Mouse (Mus musculus): ENCODE measurements around the gene Mdc1. TPM values are rescaled to one million over a fixed set of nuclear protein-coding genes. Genes with fewer than 3 reads are reported as not detected.

Mdc1 gene
- polyA plus RNA-seq, 1 experiment from 2014 or later = 20.6 TPM

DNA sequence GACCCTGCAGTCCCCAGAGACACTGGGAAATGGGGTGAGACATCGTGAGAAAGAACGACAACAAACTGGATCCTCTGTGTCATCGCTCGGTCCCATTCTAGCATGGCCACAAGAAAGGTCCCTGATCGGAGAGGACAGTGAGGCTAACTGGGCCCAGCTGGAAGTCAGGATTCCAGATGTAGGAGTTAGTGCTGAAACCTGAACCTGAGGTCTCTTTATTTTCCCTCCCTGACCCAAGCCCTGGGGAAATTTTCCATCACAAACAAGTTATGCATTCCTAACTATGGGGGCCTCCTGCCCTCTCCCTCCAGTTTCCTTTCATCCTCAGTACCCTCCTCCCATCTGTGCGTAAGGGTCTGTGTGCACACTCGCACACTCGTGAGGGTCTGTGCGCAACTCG lies 24.1 kb upstream of the Mdc1 start:
- no peak overlapping the region for H3K4me2 ChIP-seq (ENCODE audit: low read depth, low read length)
- H3K27ac ChIP-seq (ENCODE audit: low read length) = peak overlapping the region; percentile 45; the same call in 1 of the 2 replicates
- H3K4me3 ChIP-seq (ENCODE audit: low read length) = no peak overlapping the region
- 39% methylated on average over 10 of the region's 10 CpGs for WGBS
- no peaks in the 10 kb centered on the region for H3K27me3 ChIP-seq (ENCODE audit: control insufficient read depth, insufficient read depth, low read depth, low read length)
- ATAC-seq (ENCODE audit: low read depth) = no peak
- peak overlapping the region; percentile 18; the same call in 1 of the 2 replicates for H3K9ac ChIP-seq (ENCODE audit: low read length)
- H3K4me1 ChIP-seq (replicated peaks; ENCODE audit: control insufficient read depth, insufficient read depth, low read length) = peaks cover 54% of the 10 kb centered on the region
- H3K36me3 ChIP-seq (ENCODE audit: control insufficient read depth, insufficient read depth, low read length) = no peaks in the 10 kb centered on the region
- no peaks in the 10 kb centered on the region for H3K9me3 ChIP-seq (ENCODE audit: control insufficient read depth, low read length)

DNA sequence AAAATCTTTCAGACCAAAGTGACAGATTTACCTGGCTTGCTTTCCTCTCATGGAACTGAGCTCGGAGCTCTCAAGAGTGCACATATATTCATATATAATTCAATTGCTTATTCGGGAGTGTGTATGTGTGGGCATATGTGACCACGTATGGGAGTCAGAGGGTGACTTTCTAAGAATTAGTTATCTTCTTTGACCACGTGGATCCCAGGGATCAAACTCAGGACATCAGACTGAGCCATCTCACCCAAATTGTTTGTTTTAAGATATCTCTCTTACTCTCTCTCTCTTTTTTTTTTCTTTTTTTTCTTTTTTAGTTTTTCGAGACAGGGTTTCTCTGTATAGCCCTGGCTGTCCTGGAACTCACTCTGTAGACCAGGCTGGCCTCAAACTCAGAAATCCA lies 21.2 kb upstream of the Mdc1 start:
- ATAC-seq (ENCODE audit: low read depth) = no peak
- Histone ChIP-seq H3K27me3 (ENCODE audit: control insufficient read depth, insufficient read depth, low read depth, low read length) (no peaks in the 10 kb centered on the region), H3K9ac (ENCODE audit: low read length) (no peak overlapping the region), H3K4me3 (ENCODE audit: low read length) (no peak overlapping the region), H3K4me1 (replicated peaks; ENCODE audit: control insufficient read depth, insufficient read depth, low read length) (peaks cover 35% of the 10 kb centered on the region), H3K36me3 (ENCODE audit: control insufficient read depth, insufficient read depth, low read length) (no peaks in the 10 kb centered on the region), H3K9me3 (ENCODE audit: control insufficient read depth, low read length) (no peaks in the 10 kb centered on the region), H3K27ac (ENCODE audit: low read length) (no peak overlapping the region), H3K4me2 (ENCODE audit: low read depth, low read length) (no peak overlapping the region)
- 71% methylated on average over 5 of the region's 5 CpGs for WGBS

DNA sequence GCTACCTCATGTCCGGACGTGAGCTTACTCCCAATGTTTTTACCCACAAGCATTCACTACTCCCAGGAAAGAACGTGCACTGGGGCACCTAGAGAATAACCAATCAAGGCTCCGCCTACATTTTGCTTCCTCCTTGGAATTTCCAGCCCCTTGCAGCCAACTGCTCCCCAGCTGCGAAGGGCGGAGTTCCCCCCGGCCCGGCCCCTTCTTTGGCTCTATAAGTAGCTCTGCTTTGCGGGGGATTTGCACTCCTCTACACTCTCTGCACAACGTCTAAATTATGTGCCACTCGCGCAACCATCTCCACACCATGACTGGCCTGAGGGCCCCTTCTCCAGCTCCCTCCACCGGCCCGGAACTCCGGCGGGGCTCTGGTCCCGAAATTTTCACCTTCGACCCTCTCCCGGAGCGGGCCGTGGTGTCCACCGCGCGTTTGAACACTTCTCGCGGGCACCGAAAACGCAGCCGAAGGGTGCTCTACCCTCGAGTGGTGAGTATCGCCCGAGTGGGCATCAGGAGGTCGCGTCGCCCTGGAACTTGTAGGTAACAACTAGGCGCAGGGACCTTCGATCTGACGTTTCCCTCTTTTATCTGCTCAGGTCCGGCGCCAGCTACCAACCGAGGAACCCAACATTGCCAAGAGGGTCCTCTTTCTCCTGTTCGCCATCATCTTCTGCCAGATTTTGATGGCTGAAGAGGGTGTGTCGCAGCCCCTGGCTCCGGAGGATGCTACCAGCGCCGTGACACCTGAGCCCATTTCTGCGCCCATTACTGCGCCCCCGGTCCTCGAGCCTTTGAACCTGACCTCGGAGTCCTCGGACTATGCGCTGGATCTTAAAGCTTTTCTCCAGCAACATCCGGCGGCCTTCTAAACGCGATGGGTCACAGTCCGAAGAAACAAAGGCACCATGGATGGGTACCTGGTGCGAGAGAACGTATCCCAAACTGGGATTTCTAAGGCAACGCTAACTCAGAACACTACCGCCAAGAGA lies 19.6 kb upstream of the Mdc1 start, which contains the start of gene Ier3:
Gene Ier3, plus strand, starts transcription at position 246 of the 992 bp plus-strand sequence.
- ATAC-seq (ENCODE audit: low read depth) = peak; percentile 73
- under 1% methylated on average over 62 of the region's 62 CpGs for WGBS
- Histone ChIP-seq H3K4me1 (replicated peaks; ENCODE audit: control insufficient read depth, insufficient read depth, low read length) (peaks cover 24% of the 10 kb centered on the region), H3K27me3 (ENCODE audit: control insufficient read depth, insufficient read depth, low read depth, low read length) (no peaks in the 10 kb centered on the region), H3K4me2 (ENCODE audit: low read depth, low read length) (peak within 1 kb of the TSS; percentile 98), H3K27ac (ENCODE audit: low read length) (peak within 1 kb of the TSS; percentile 90), H3K9me3 (ENCODE audit: control insufficient read depth, low read length) (no peaks in the 10 kb centered on the region), H3K9ac (ENCODE audit: low read length) (peak within 1 kb of the TSS; percentile 88), H3K36me3 (ENCODE audit: control insufficient read depth, insufficient read depth, low read length) (0 out of 2 replicates have a peak, but pooled peaks cover 2% of the 10 kb centered on the region), H3K4me3 (ENCODE audit: low read length) (peak within 1 kb of the TSS; percentile 59)

DNA sequence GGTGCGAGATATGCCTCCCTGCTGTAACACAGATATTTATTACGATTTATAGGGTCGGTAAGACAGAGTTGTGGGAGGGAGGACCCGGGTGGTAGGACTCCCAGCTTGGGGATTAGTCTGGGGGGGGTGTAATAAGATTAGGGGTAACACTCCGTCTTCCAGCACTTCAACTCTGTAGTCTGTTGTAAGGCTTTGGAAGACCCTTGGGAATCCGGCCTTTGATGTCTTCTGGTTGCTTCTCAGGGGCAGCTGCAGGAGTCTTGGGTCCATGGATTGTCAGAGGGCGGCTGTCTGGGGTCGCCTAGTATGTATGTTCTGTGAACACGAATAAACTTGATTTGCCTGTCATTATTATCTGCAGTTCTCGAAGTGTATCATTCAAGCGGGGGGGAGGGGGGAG lies 18.8 kb upstream of the Mdc1 start:
- ATAC-seq (ENCODE audit: low read depth) = no peak
- Histone ChIP-seq H3K27me3 (ENCODE audit: control insufficient read depth, insufficient read depth, low read depth, low read length) (no peaks in the 10 kb centered on the region), H3K9ac (ENCODE audit: low read length) (peak overlapping the region; percentile 88), H3K4me1 (replicated peaks; ENCODE audit: control insufficient read depth, insufficient read depth, low read length) (peaks cover 18% of the 10 kb centered on the region), H3K4me3 (ENCODE audit: low read length) (peak overlapping the region; percentile 59), H3K36me3 (ENCODE audit: control insufficient read depth, insufficient read depth, low read length) (peaks cover 9% of the 10 kb centered on the region; the same call in 1 of the 2 replicates), H3K9me3 (ENCODE audit: control insufficient read depth, low read length) (no peaks in the 10 kb centered on the region), H3K27ac (ENCODE audit: low read length) (peak overlapping the region; percentile 90), H3K4me2 (ENCODE audit: low read depth, low read length) (peak overlapping the region; percentile 98)
- 3% methylated on average over 11 of the region's 11 CpGs for WGBS

DNA sequence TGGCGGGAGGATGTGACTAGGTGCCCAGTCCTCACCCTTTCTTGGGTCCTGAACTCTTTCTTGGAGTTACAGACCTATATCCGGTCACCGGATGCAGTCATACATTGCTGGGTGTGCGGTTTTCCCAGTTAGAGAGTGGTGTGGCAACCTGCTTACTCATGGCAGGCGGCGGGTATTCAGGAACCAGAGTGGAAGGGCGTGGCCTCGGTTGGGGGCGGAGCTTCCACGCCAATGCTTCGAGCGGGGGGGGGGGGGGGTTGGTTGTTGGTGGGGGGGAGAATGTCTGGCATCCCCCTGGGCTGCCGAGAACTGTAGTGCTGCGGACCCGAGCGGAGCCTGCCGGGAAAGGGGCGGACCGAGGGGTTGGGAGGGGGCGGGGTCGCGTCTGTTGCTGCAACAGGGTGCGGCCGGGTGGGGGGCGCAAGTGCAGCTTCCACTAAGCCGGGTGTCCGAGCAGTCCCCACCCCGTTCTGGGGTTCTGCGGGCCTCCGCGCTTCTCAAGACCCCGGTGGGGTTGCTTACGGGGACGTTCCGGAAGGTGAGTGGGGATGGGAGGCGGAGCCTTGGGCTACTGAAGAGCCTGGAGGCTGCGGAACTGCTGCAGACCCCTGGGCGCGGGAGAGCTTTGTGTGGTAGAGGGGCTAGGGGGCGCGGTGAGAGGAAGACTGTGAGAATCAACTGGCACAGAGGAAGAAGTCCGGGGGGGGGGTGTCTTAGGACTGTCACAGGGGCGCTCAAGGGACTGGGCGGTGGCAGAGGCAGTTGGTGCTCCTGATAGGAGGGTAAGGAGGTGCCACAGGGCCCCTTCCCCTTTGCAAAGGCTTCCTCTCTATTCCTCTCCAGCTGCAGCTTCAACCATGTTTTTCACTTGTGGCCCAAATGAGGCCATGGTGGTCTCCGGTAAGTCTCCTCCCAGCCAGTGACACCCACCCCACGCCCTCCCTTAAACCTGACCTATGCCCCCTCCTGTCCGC lies 18.1 kb upstream of the Mdc1 start, which contains the start of gene Flot1:
Gene Flot1, plus strand, starts transcription at position 267 of the 974 bp plus-strand sequence.
- Histone ChIP-seq H3K9me3 (ENCODE audit: control insufficient read depth, low read length) (no peaks in the 10 kb centered on the region), H3K36me3 (ENCODE audit: control insufficient read depth, insufficient read depth, low read length) (peaks cover 15% of the 10 kb centered on the region; the same call in 1 of the 2 replicates), H3K27me3 (ENCODE audit: control insufficient read depth, insufficient read depth, low read depth, low read length) (no peaks in the 10 kb centered on the region), H3K4me3 (ENCODE audit: low read length) (peak within 1 kb of the TSS; percentile 59), H3K27ac (ENCODE audit: low read length) (peak within 1 kb of the TSS; percentile 90), H3K9ac (ENCODE audit: low read length) (peak within 1 kb of the TSS; percentile 88), H3K4me2 (ENCODE audit: low read depth, low read length) (peak within 1 kb of the TSS; percentile 98), H3K4me1 (replicated peaks; ENCODE audit: control insufficient read depth, insufficient read depth, low read length) (peaks cover 15% of the 10 kb centered on the region)
- ATAC-seq (ENCODE audit: low read depth) = peak; percentile 90
- under 1% methylated on average over 33 of the region's 47 CpGs for WGBS

DNA sequence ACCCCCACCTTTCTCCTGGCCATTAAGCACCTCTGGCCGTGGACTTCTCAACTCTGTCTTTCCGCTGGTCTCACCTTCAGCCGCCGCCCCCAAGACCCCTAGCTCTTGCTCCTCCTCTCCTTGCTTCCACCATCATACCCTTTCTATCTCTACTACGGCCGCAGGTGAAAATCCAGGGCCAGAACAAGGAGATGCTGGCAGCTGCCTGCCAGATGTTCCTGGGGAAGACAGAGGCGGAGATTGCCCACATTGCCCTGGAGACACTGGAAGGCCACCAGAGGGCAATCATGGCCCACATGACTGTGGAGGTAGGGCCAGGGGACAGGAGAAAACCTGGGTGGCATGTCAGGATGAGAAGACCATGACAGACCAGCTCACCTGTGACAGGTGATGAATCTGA lies 16.9 kb upstream of the Mdc1 start:
- Histone ChIP-seq H3K27ac (ENCODE audit: low read length) (no peak overlapping the region), H3K9me3 (ENCODE audit: control insufficient read depth, low read length) (no peaks in the 10 kb centered on the region), H3K4me1 (replicated peaks; ENCODE audit: control insufficient read depth, insufficient read depth, low read length) (peaks cover 15% of the 10 kb centered on the region), H3K9ac (ENCODE audit: low read length) (no peak overlapping the region), H3K4me3 (ENCODE audit: low read length) (no peak overlapping the region), H3K36me3 (ENCODE audit: control insufficient read depth, insufficient read depth, low read length) (peaks cover 15% of the 10 kb centered on the region; the same call in 1 of the 2 replicates), H3K4me2 (ENCODE audit: low read depth, low read length) (peak overlapping the region; percentile 98; the same call in 1 of the 2 replicates), H3K27me3 (ENCODE audit: control insufficient read depth, insufficient read depth, low read depth, low read length) (no peaks in the 10 kb centered on the region)
- ATAC-seq (ENCODE audit: low read depth) = no peak
- 66% methylated on average over 7 of the region's 7 CpGs for WGBS

DNA sequence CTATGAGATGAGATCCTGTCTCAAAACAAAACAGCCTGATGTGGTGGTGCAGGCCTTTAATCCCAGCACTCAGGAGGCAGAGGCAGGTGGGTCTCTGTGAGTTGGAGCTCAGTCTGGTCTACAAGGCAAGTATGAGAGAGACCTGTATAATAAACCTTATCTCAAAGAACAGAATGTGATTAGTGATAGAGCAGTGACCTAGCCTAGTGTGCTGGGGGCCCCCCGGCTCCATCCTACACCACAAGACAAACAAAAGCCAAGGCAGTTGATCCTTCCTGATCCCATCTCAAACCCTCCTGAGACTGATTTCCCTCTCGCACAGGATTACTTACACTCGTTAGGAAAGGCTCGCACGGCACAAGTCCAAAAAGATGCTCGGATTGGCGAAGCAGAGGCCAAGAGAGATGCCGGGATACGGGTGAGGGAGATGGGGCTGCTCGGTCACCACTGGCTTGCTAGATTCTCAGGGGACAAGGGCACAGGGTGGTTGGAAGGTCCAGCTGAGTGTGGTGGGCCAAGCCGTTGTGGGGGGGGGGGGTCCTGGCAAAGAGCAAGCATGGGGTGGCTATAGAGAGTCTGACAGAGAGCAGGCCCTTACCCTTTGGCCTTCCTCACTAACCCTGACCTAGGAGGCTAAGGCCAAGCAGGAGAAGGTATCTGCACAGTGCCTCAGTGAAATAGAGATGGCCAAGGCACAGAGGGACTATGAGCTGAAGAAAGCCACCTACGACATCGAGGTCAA lies 16.0 kb upstream of the Mdc1 start:
- Histone ChIP-seq H3K9me3 (ENCODE audit: control insufficient read depth, low read length) (no peaks in the 10 kb centered on the region), H3K4me3 (ENCODE audit: low read length) (no peak overlapping the region), H3K36me3 (ENCODE audit: control insufficient read depth, insufficient read depth, low read length) (peaks cover 15% of the 10 kb centered on the region; the same call in 1 of the 2 replicates), H3K4me2 (ENCODE audit: low read depth, low read length) (no peak overlapping the region), H3K27me3 (ENCODE audit: control insufficient read depth, insufficient read depth, low read depth, low read length) (no peaks in the 10 kb centered on the region), H3K4me1 (replicated peaks; ENCODE audit: control insufficient read depth, insufficient read depth, low read length) (peaks cover 23% of the 10 kb centered on the region), H3K27ac (ENCODE audit: low read length) (no peak overlapping the region), H3K9ac (ENCODE audit: low read length) (no peak overlapping the region)
- 92% methylated on average over 13 of the region's 13 CpGs for WGBS
- ATAC-seq (ENCODE audit: low read depth) = no peak

DNA sequence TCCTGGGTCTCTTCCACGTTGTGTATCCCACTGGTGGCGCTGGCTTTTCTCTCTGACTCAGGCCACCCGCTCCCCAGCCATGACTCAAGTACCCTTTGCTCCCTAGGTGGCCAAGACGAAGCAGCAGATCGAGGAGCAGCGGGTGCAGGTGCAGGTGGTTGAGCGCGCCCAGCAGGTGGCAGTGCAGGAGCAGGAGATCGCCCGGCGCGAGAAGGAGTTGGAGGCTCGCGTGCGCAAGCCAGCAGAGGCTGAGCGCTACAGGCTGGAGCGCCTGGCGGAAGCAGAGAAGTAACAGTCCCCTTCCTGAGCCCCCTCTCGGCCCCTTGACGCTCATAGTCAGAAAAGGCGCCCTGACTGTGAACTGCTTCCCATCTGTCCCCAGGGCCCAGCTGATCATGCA lies 11.6 kb upstream of the Mdc1 start:
- H3K9ac ChIP-seq (ENCODE audit: low read length) = no peak overlapping the region
- no peak overlapping the region for H3K4me3 ChIP-seq (ENCODE audit: low read length)
- H3K9me3 ChIP-seq (ENCODE audit: control insufficient read depth, low read length) = no peaks in the 10 kb centered on the region
- H3K4me2 ChIP-seq (ENCODE audit: low read depth, low read length) = peak overlapping the region; percentile 19; the same call in 1 of the 2 replicates
- no peaks in the 10 kb centered on the region for H3K27me3 ChIP-seq (ENCODE audit: control insufficient read depth, insufficient read depth, low read depth, low read length)
- 2% methylated on average over 21 of the region's 21 CpGs for WGBS
- H3K4me1 ChIP-seq (replicated peaks; ENCODE audit: control insufficient read depth, insufficient read depth, low read length) = peaks cover 19% of the 10 kb centered on the region
- ATAC-seq (ENCODE audit: low read depth) = peak; percentile 73
- H3K36me3 ChIP-seq (ENCODE audit: control insufficient read depth, insufficient read depth, low read length) = peaks cover 45% of the 10 kb centered on the region
- peak overlapping the region; percentile 25 for H3K27ac ChIP-seq (ENCODE audit: low read length)
